Mouse (Mus musculus): Measurements from ENCODE around the gene Fbxl14.

GRCm38 (mm10) chr6:119480706-119481331 lies 1.4 kb downstream of the Fbxl14 start:
- TF ChIP-seq CTCF (IDR thresholded peaks at IDR 0.05; ENCODE audit: low read depth) (no peak), EP300 (IDR thresholded peaks at IDR 0.05; ENCODE audit: low read depth) (no peak)
